Mouse (Mus musculus) forebrain, embryonic 10.5 days (tissue): Measurements from ENCODE around the gene Gorasp2. TPM values are rescaled to one million over a fixed set of nuclear protein-coding genes. Genes with fewer than 3 reads are reported as not detected.

Experiments used
- DNase-seq: peaks from one replicate; pipeline ENCODE4 v3.0.0-alpha.2; 2017; ENCODE audit warnings: low spot score; ENCODE audit errors: extremely low spot score
- H3K27ac ChIP-seq: fragments of 300-500 bp; sonication (generic); 2 replicates; pipeline ENCODE4 v1.5.1; 2016; ENCODE audit warnings: mild to moderate bottlenecking
- H3K27me3 ChIP-seq: fragments of 300-500 bp; sonication (generic); 2 replicates; pipeline ENCODE4 v1.6.1; 2016; ENCODE audit warnings: mild to moderate bottlenecking; ENCODE audit not compliant: poor library complexity, severe bottlenecking
- H3K36me3 ChIP-seq: fragments of 300-500 bp; sonication (generic); replicated peaks from 2 replicates; pipeline ENCODE4 v1.6.1; 2016; ENCODE audit warnings: mild to moderate bottlenecking, moderate library complexity
- H3K4me1 ChIP-seq: fragments of 300-500 bp; sonication (generic); 2 replicates; pipeline ENCODE4 v1.6.1; 2016
- H3K4me3 ChIP-seq: fragments of 300-500 bp; sonication (generic); 2 replicates; pipeline ENCODE4 v1.5.1; 2016; ENCODE audit warnings: mild to moderate bottlenecking, moderate library complexity
- H3K9me3 ChIP-seq: fragments of 300-500 bp; sonication (generic); 2 replicates; pipeline ENCODE4 v1.6.1; 2016; ENCODE audit warnings: mild to moderate bottlenecking, moderate library complexity
- WGBS: fragments of 180-500 bp; shearing (Covaris S2); methylation state at CpG from one replicate; pipeline ENCODE4 v1.1.7; 2016; 5-methylcytosine and 5-hydroxymethylcytosine counted together
- polyA plus RNA-seq: library from polyadenylated mRNA; unstranded; fragments of >200 nt; fragmentation: Nextera tagmentation; extraction: Ambion mirVana; gene quantifications from 2 replicates; pipeline ENCODE4 v1.2.1, GENCODE M21; 2016

Gene Gorasp2
- polyA plus RNA-seq, 1 experiment from 2014 or later, result 156 TPM

DNA sequence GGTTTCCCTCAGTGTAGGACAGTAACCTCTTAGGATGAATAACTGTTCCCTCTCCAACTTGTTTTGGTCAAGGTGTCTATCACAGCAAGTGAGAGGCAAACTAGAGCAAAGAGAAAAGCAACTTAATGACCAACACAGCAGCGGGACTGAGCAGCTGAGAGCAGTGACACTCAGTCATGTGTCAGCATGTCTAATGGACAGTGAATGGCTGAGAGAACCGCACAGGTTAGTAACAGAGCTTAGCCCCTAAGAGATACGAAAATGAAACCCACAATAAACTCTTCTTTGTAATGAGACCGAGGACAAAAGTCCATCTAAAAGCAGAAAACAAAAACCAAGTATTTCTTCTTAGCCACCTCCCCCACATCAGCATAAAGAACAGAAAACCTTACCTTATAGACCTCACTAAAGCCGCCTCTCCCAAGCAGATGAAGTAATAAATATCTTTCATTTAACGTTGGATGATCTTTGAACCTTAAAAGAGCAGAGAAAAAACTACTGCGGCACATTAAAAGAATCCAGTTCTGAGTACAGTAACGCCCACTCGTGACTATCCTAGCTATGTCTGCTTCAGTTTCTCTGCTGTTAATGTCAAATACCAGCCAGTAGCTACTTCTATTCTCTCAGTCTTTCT is 62.4 kb downstream of the Gorasp2 start:
- Histone ChIP-seq H3K27ac (no peak overlapping the region), H3K9me3 (no peaks in the 10 kb centered on the region), H3K4me1 (no peaks in the 10 kb centered on the region), H3K36me3 (peaks cover 74% of the 10 kb centered on the region), H3K4me3 (no peak overlapping the region), H3K27me3 (no peaks in the 10 kb centered on the region)
- 92% methylated on average over 9 of the region's 9 CpGs for WGBS
- no peak for DNase-seq

DNA sequence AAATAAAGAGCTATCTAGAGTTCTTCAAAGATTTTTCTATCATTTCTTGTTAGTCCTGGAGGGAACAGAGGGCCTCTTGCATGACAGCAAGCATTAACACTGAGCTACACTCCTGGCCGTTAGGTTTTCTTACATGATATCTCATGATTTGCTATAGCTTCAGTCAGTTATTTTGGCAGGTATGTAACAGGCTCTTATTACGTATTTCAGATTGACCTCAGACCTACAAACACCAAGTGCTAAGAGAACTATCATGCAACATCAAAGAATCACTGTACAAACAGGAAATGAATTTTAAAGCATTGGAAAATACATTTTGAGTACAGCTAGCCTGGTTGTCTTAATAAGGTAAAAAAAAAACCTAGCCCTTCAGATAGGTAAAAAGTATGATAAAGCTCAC is 65.7 kb downstream of the Gorasp2 start:
- no peak overlapping the region for H3K4me3 ChIP-seq
- WGBS, result 98% methylated on average over 2 of the region's 2 CpGs
- no peak for DNase-seq
- H3K36me3 ChIP-seq, result peaks cover 66% of the 10 kb centered on the region
- no peaks in the 10 kb centered on the region for H3K4me1 ChIP-seq
- H3K9me3 ChIP-seq, result no peaks in the 10 kb centered on the region
- H3K27me3 ChIP-seq, result no peaks in the 10 kb centered on the region
- H3K27ac ChIP-seq, result no peak overlapping the region

DNA sequence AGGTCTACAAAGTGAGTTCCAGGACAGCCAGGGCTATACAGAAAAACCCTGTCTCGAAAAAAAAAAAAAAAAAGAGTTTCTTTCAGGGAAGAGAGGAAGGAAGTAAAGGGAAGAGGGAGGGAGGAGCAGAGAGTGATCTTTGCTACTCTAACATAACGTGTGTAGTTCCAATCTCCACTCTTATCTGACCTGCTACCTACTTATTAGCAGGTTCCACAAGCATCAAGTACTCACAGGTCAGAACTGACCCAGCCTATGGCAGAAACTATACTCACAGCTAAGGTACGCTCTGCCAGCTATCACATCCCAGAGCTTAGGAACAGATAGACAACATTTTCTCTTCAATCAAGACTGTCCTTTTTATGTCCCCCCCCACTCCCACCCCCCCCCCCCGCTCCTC is 74.2 kb downstream of the Gorasp2 start:
- no peak for DNase-seq
- Histone ChIP-seq H3K27ac (no peak overlapping the region), H3K9me3 (no peaks in the 10 kb centered on the region), H3K4me1 (no peaks in the 10 kb centered on the region), H3K36me3 (peaks cover 95% of the 10 kb centered on the region), H3K27me3 (no peaks in the 10 kb centered on the region), H3K4me3 (no peak overlapping the region)
- 92% methylated on average over 4 of the region's 4 CpGs for WGBS

DNA sequence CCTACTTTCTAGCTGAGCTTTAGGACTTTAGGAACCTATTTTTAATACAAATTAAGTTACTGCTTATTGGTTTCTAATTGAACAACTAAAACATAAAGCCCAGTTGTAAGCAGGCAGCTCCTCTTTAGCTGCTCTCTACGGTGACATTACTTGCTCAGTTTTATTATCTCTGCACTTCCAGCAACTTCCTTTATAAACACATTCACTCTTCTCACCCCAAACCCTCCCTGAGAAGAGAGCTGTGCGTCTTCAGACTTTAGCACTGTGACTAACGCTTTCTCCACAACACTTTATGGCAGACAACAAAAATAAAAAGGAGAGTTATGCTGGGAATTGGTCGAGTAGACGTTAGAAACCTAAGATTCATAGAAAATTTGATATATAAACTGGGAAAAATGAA is 74.6 kb downstream of the Gorasp2 start:
- H3K27me3 ChIP-seq, result no peaks in the 10 kb centered on the region
- 94% methylated on average over 5 of the region's 5 CpGs for whole genome bisulfite sequencing
- H3K36me3 ChIP-seq, result peaks cover 96% of the 10 kb centered on the region
- DNase-seq, result no peak
- no peaks in the 10 kb centered on the region for H3K9me3 ChIP-seq
- no peaks in the 10 kb centered on the region for H3K4me1 ChIP-seq
- no peak overlapping the region for H3K27ac ChIP-seq
- H3K4me3 ChIP-seq, result no peak overlapping the region

DNA sequence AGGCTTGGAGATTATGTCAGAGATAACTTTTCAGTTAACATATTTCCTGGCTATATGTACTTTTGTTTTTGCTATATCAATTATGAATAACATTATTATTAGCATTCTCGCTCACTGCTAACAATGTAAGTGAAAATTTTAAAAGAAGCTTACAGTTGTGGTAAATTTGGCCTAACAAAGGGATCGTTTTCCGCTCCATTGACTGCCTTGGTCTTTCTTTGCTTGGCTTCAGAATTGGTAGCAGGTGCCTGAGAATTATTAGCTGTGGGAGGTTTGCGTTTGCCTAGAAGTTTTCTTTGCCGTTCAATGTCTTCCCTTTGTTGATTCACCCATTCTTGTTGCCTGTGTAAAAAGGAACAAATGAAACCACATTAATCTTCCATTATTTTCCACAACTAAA is 80.5 kb downstream of the Gorasp2 start:
- no peaks in the 10 kb centered on the region for H3K9me3 ChIP-seq
- peaks cover 10% of the 10 kb centered on the region for H3K4me1 ChIP-seq
- WGBS, result 70% methylated on average over 5 of the region's 5 CpGs
- H3K4me3 ChIP-seq, result no peak overlapping the region
- DNase-seq, result no peak
- peaks cover 96% of the 10 kb centered on the region for H3K36me3 ChIP-seq
- 0 out of 2 replicates have a peak overlapping the region, but pooled peaks have one; percentile 58 for H3K27ac ChIP-seq
- no peaks in the 10 kb centered on the region for H3K27me3 ChIP-seq

DNA sequence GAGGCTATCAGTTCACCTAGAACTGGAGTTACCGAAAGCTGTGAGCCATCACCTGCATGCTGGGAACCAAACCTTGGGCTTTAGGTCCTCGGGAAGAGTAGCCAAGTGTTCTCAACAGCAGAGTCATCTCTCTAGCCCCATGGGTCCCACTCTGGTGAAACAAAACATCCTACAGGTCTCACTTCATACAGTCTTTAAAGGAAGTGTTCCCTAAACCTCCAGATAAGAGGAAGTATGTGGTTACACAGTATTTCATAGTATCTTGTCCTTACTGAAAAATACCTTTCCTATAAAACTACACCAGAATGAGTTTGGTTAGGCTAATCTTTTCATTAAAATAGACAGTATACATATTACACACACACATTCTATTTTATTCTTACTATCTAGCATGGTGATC is 81.2 kb downstream of the Gorasp2 start:
- Histone ChIP-seq H3K4me1 (peaks cover 10% of the 10 kb centered on the region), H3K27ac (peak overlapping the region; percentile 58), H3K27me3 (no peaks in the 10 kb centered on the region), H3K36me3 (peaks cover 94% of the 10 kb centered on the region), H3K9me3 (no peaks in the 10 kb centered on the region), H3K4me3 (no peak overlapping the region)
- 82% methylated on average over 2 of the region's 2 CpGs for WGBS
- DNase-seq, result no peak

DNA sequence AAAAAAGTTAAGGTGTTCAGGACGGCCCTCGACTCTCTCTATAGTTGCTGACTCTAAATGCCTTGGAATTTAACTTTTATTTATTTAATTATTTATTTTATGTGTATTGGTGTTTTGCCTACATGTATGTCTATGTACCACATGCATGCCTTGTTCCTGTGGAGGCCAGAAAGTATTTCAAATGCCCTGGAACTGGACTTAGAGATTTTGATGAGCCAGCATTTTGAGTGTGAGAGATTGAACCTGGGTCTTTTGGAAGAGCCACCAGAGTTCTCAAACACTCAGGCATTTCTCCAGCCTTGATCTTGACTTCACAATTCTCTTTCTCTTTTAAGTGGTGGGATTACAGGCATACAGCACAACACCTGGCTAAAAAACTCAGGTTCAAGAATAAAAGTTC is 90.3 kb downstream of the Gorasp2 start:
- H3K27me3 ChIP-seq, result no peaks in the 10 kb centered on the region
- WGBS, result 93% methylated on average over 2 of the region's 2 CpGs
- H3K4me3 ChIP-seq, result no peak overlapping the region
- H3K36me3 ChIP-seq, result peaks cover 68% of the 10 kb centered on the region
- H3K4me1 ChIP-seq, result no peaks in the 10 kb centered on the region
- DNase-seq, result no peak
- H3K9me3 ChIP-seq, result no peaks in the 10 kb centered on the region
- no peak overlapping the region for H3K27ac ChIP-seq

DNA sequence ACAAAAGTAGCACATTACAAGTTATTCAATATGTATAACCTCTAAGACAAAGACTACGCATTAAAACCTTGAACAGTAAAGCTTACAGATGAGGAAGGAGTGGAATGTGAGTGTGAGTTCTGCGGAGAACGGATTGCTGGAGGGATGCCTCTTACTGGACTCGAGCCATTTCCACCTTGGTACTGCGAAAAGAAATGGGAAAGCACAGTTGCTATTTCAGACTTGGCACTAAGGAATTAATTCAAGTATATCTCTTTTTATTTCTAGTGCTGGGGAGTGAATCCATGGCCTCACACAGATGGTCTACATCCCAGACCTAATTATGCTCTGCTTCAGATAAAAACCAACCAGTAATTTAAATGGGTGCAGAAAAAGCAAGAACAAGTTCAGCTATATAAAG is 90.8 kb downstream of the Gorasp2 start:
- Histone ChIP-seq H3K9me3 (no peaks in the 10 kb centered on the region), H3K4me1 (no peaks in the 10 kb centered on the region), H3K4me3 (no peak overlapping the region), H3K27ac (no peak overlapping the region), H3K36me3 (peaks cover 67% of the 10 kb centered on the region), H3K27me3 (no peaks in the 10 kb centered on the region)
- DNase-seq, result no peak
- 95% methylated on average over 5 of the region's 5 CpGs for WGBS

Other genes with a start within 250 kb of the Gorasp2 start
- 4.8 and 6.0 TPM in 2 replicates for gene Sp5, start 186.7 kb upstream of the Gorasp2 start, polyA plus RNA-seq
- 0.56 and 0.77 TPM in 2 replicates for gene Erich2, start 152.8 kb upstream of the Gorasp2 start, polyA plus RNA-seq
- 2.3 and 3.4 TPM in 2 replicates for gene Gad1, start 108.5 kb upstream of the Gorasp2 start, polyA plus RNA-seq
- 3.1 and 3.2 TPM in 2 replicates for gene Gm26558, start 532 bp downstream of the Gorasp2 start, polyA plus RNA-seq
- gene Tlk1, start 164.2 kb downstream of the Gorasp2 start, polyA plus RNA-seq, result 27.2 and 31.1 TPM in 2 replicates